Mouse (Mus musculus) midbrain, embryonic 16.5 days (tissue): Measurements from ENCODE around the gene Zbtb12. TPM values are rescaled to one million over a fixed set of nuclear protein-coding genes. Genes with fewer than 3 reads are reported as not detected.

Experiments used
- ATAC-seq: fragments of 200-750 bp; cut with Nextera tagmentation; 2 replicates; pipeline ENCODE4 v1.8.0; 2017; ENCODE audit warnings: moderate TSS enrichment
- H3K27ac ChIP-seq: fragments of 300-500 bp; sonication (generic); 2 replicates; pipeline ENCODE4 v1.5.1; 2014; ENCODE audit warnings: mild to moderate bottlenecking, low read length, mixed read lengths
- H3K27me3 ChIP-seq: fragments of 300-500 bp; sonication (generic); 2 replicates; pipeline ENCODE4 v1.6.1; 2014; ENCODE audit warnings: low read depth, low read length, mixed read lengths; ENCODE audit not compliant: control insufficient read depth, insufficient read depth
- H3K36me3 ChIP-seq: fragments of 300-500 bp; sonication (generic); 2 replicates; pipeline ENCODE4 v1.6.1; 2014; ENCODE audit warnings: mild to moderate bottlenecking, low read length, moderate library complexity, mixed read lengths; ENCODE audit not compliant: control insufficient read depth, insufficient read depth
- H3K4me1 ChIP-seq: fragments of 300-500 bp; sonication (generic); 2 replicates; pipeline ENCODE4 v1.6.1; 2014; ENCODE audit warnings: mild to moderate bottlenecking, low read length, mixed read lengths; ENCODE audit not compliant: control insufficient read depth, insufficient read depth
- H3K4me2 ChIP-seq: fragments of 300-500 bp; sonication (generic); 2 replicates; pipeline ENCODE4 v1.6.1; 2014; ENCODE audit warnings: mild to moderate bottlenecking, low read length, mixed read lengths
- H3K4me3 ChIP-seq: fragments of 300-500 bp; sonication (generic); 2 replicates; pipeline ENCODE4 v1.5.1; 2014; ENCODE audit warnings: low read depth, mild to moderate bottlenecking, low read length, moderate library complexity, mixed read lengths
- H3K9ac ChIP-seq: fragments of 300-500 bp; sonication (generic); 2 replicates; pipeline ENCODE4 v1.6.1; 2014; ENCODE audit warnings: low read depth, low read length, mixed read lengths
- H3K9me3 ChIP-seq: fragments of 300-500 bp; sonication (generic); replicated peaks from 2 replicates; pipeline ENCODE4 v1.6.1; 2014; ENCODE audit warnings: mild to moderate bottlenecking, low read length, mixed read lengths; ENCODE audit not compliant: control insufficient read depth, poor library complexity, severe bottlenecking
- WGBS: fragments of 180-500 bp; shearing (Covaris S2); extraction: QIAGEN DNeasy Blood & Tissue Kit; methylation state at CpG from one replicate; pipeline ENCODE4 v1.1.7; 2014; 5-methylcytosine and 5-hydroxymethylcytosine counted together
- polyA plus RNA-seq: library from polyadenylated mRNA; unstranded; fragments of >200 nt; fragmentation: Nextera tagmentation; extraction: Ambion mirVana; gene quantifications from 2 replicates; pipeline ENCODE4 v1.2.1, GENCODE M21; 2015

Zbtb12 gene
- polyA plus RNA-seq, 1 experiment from 2014 or later = 12.4 TPM

GRCm38 (mm10) chr17:34887942-34888341 lies 8.7 kb downstream of the Zbtb12 start:
- H3K27ac ChIP-seq = no peak overlapping the region
- no peaks in the 10 kb centered on the region for H3K4me1 ChIP-seq
- WGBS = 90% methylated on average over 5 of the region's 5 CpGs
- H3K27me3 ChIP-seq = no peaks in the 10 kb centered on the region
- no peaks in the 10 kb centered on the region for H3K9me3 ChIP-seq
- no peak overlapping the region for H3K4me2 ChIP-seq
- H3K36me3 ChIP-seq = no peaks in the 10 kb centered on the region
- ATAC-seq = no peak
- no peak overlapping the region for H3K4me3 ChIP-seq
- H3K9ac ChIP-seq = no peak overlapping the region

- Histone ChIP-seq H3K27ac (no peak overlapping the region), H3K4me2 (no peak overlapping the region), H3K4me1 (peaks cover 6% of the 10 kb centered on the region), H3K9ac (no peak overlapping the region), H3K4me3 (no peak overlapping the region), H3K9me3 (no peaks in the 10 kb centered on the region), H3K27me3 (no peaks in the 10 kb centered on the region), H3K36me3 (no peaks in the 10 kb centered on the region)
- no peak for ATAC-seq
- 91% methylated on average over 12 of the region's 12 CpGs for whole genome bisulfite sequencing
Measured at GRCm38 (mm10) chr17:34890074-34890743, 10.9 kb downstream of the Zbtb12 start.

GRCm38 (mm10) chr17:34891377-34891776 lies 12.1 kb downstream of the Zbtb12 start:
- Histone ChIP-seq H3K4me2 (no peak overlapping the region), H3K27ac (no peak overlapping the region), H3K4me3 (no peak overlapping the region), H3K9me3 (no peaks in the 10 kb centered on the region), H3K4me1 (peaks cover 18% of the 10 kb centered on the region), H3K36me3 (peaks cover 4% of the 10 kb centered on the region; the same call in 1 of the 2 replicates), H3K9ac (no peak overlapping the region), H3K27me3 (no peaks in the 10 kb centered on the region)
- 96% methylated on average over 2 of the region's 2 CpGs for WGBS
- no peak for ATAC-seq

GRCm38 (mm10) chr17:34893072-34893824 lies 14.0 kb downstream of the Zbtb12 start:
- peaks cover 32% of the 10 kb centered on the region for H3K4me1 ChIP-seq
- peak overlapping the region; percentile 81; the same call in 1 of the 2 replicates for H3K4me3 ChIP-seq
- peak overlapping the region; percentile 93 for H3K4me2 ChIP-seq
- H3K27me3 ChIP-seq = no peaks in the 10 kb centered on the region
- no peaks in the 10 kb centered on the region for H3K9me3 ChIP-seq
- 0 out of 2 replicates have a peak, but pooled peaks have one; percentile 1 for ATAC-seq
- 70% methylated on average over 12 of the region's 12 CpGs for WGBS
- peaks cover 4% of the 10 kb centered on the region; the same call in 1 of the 2 replicates for H3K36me3 ChIP-seq
- H3K9ac ChIP-seq = peak overlapping the region; percentile 96
- peak overlapping the region; percentile 90 for H3K27ac ChIP-seq

- peak overlapping the region; percentile 81 for H3K4me3 ChIP-seq
- whole genome bisulfite sequencing = 0% methylated on average over 40 of the region's 51 CpGs
- H3K27me3 ChIP-seq = no peaks in the 10 kb centered on the region
- H3K27ac ChIP-seq = peak overlapping the region; percentile 95
- H3K36me3 ChIP-seq = peaks cover 4% of the 10 kb centered on the region; the same call in 1 of the 2 replicates
- peak overlapping the region; percentile 93 for H3K4me2 ChIP-seq
- peaks cover 32% of the 10 kb centered on the region for H3K4me1 ChIP-seq
- H3K9ac ChIP-seq = peak overlapping the region; percentile 96
- no peaks in the 10 kb centered on the region for H3K9me3 ChIP-seq
- peak; percentile 89 for ATAC-seq
Measured at GRCm38 (mm10) chr17:34894074-34894597, 14.9 kb downstream of the Zbtb12 start.

GRCm38 (mm10) chr17:34894801-34895530 lies 15.7 kb downstream of the Zbtb12 start:
- H3K9me3 ChIP-seq = no peaks in the 10 kb centered on the region
- H3K36me3 ChIP-seq = peaks cover 4% of the 10 kb centered on the region; the same call in 1 of the 2 replicates
- peak; percentile 44 for ATAC-seq
- peak overlapping the region; percentile 96 for H3K9ac ChIP-seq
- H3K27ac ChIP-seq = peak overlapping the region; percentile 95
- H3K27me3 ChIP-seq = no peaks in the 10 kb centered on the region
- 4% methylated on average over 42 of the region's 51 CpGs for WGBS
- H3K4me3 ChIP-seq = peak overlapping the region; percentile 81
- peaks cover 34% of the 10 kb centered on the region for H3K4me1 ChIP-seq
- peak overlapping the region; percentile 93 for H3K4me2 ChIP-seq

- Histone ChIP-seq H3K36me3 (peaks cover 4% of the 10 kb centered on the region; the same call in 1 of the 2 replicates), H3K9me3 (no peaks in the 10 kb centered on the region), H3K27ac (peak overlapping the region; percentile 95), H3K27me3 (no peaks in the 10 kb centered on the region), H3K4me3 (peak overlapping the region; percentile 81), H3K9ac (peak overlapping the region; percentile 96), H3K4me1 (peaks cover 40% of the 10 kb centered on the region), H3K4me2 (peak overlapping the region; percentile 93)
- ATAC-seq = no peak
- 86% methylated on average over 15 of the region's 15 CpGs for WGBS
Measured at GRCm38 (mm10) chr17:34895724-34896123, 16.4 kb downstream of the Zbtb12 start.

- ATAC-seq = no peak
- 85% methylated on average over 17 of the region's 17 CpGs for WGBS
- no peaks in the 10 kb centered on the region for H3K9me3 ChIP-seq
- peaks cover 4% of the 10 kb centered on the region for H3K36me3 ChIP-seq
- peak overlapping the region; percentile 93 for H3K4me2 ChIP-seq
- no peak overlapping the region for H3K9ac ChIP-seq
- H3K27ac ChIP-seq = peak overlapping the region; percentile 2; the same call in 1 of the 2 replicates
- peak overlapping the region; percentile 81; the same call in 1 of the 2 replicates for H3K4me3 ChIP-seq
- peaks cover 42% of the 10 kb centered on the region for H3K4me1 ChIP-seq
- H3K27me3 ChIP-seq = no peaks in the 10 kb centered on the region
Measured at GRCm38 (mm10) chr17:34896366-34896765, 17.1 kb downstream of the Zbtb12 start.
